Mouse (Mus musculus) ES-E14 (cell line): ENCODE measurements at regions not wholly inside any gene's neighbourhood (a gene's known extent, or its start where the extent isn't known, plus 50 kb on each side); places are given as distances from the start of the nearest gene placed in this dataset.
"Not testable (repeated sequence)": the region's sequence is repeated elsewhere in the genome, so short reads cannot be mapped to it uniquely, and the experiment has no call there.

ENCODE experiments used
- DNase-seq: peaks from one replicate; pipeline ENCODE4 v3.0.0-alpha.2; 2013; ENCODE audit warnings: low read depth, low spot score
- H3K27ac ChIP-seq: 2 replicates; pipeline ENCODE4 v1.5.1; 2012; ENCODE audit warnings: low read depth, mild to moderate bottlenecking, low read length, moderate library complexity, mixed read lengths; ENCODE audit not compliant: poor library complexity, insufficient read depth, severe bottlenecking
- H3K36me3 ChIP-seq: 2 replicates; pipeline ENCODE4 v1.6.1; 2012; ENCODE audit warnings: mild to moderate bottlenecking, low read length, moderate library complexity, mixed read lengths; ENCODE audit not compliant: control insufficient read depth, poor library complexity, insufficient read depth, severe bottlenecking
- H3K4me1 ChIP-seq, 2 experiments: fragments of 150-350 bp in 1 of 2; sonication (generic) in 1 of 2; 2 replicates each; pipeline ENCODE4 v1.6.1; 2012; ENCODE audit warnings: low read length in 2 of 2, mild to moderate bottlenecking in 1 of 2, mixed read lengths in 1 of 2; ENCODE audit not compliant: control insufficient read depth in 2 of 2, insufficient read depth in 2 of 2, poor library complexity in 1 of 2
- H3K4me3 ChIP-seq, 2 experiments: fragments of 150-350 bp in 1 of 2; sonication (generic) in 1 of 2; 2 replicates each; pipeline ENCODE4 v1.5.1; 2012; ENCODE audit warnings: low read length in 2 of 2, low read depth in 1 of 2, mild to moderate bottlenecking in 1 of 2, mixed read lengths in 1 of 2; ENCODE audit not compliant: insufficient read depth in 1 of 2, poor library complexity in 1 of 2, severe bottlenecking in 1 of 2
- H3K9ac ChIP-seq: 2 replicates; pipeline ENCODE4 v1.6.1; 2012; ENCODE audit warnings: low read depth, mild to moderate bottlenecking, low read length, mixed read lengths; ENCODE audit not compliant: poor library complexity, insufficient read depth, severe bottlenecking
- H3K9me3 ChIP-seq: fragments of 150-350 bp; sonication (generic); 2 replicates; pipeline ENCODE4 v1.6.1; 2012; ENCODE audit warnings: low read depth, mild to moderate bottlenecking, low read length; ENCODE audit not compliant: control insufficient read depth, insufficient read depth
- CHD2 ChIP-seq: IDR thresholded peaks from 2 replicates; pipeline ENCODE4 v1.6.1; 2014; ENCODE audit warnings: mild to moderate bottlenecking, low read depth, low read length, inconsistent platforms
- HCFC1 ChIP-seq: IDR thresholded peaks from 2 replicates; pipeline ENCODE4 v1.6.1; 2012; ENCODE audit warnings: low read length, inconsistent platforms, borderline replicate concordance; ENCODE audit not compliant: insufficient read depth
- MAFK ChIP-seq: IDR thresholded peaks from 2 replicates; pipeline ENCODE4 v1.6.1; 2014; ENCODE audit warnings: mild to moderate bottlenecking, low read depth, low read length, inconsistent platforms; ENCODE audit not compliant: insufficient read depth
- ZC3H11A ChIP-seq: IDR thresholded peaks from 2 replicates; pipeline ENCODE4 v1.6.1; 2012; ENCODE audit warnings: low read depth, mild to moderate bottlenecking, inconsistent platforms, low read length, borderline replicate concordance
- ZNF384 ChIP-seq: IDR thresholded peaks from 2 replicates; pipeline ENCODE4 v1.6.1; 2012; ENCODE audit warnings: low read depth, low read length, inconsistent platforms
- in situ Hi-C, 2 experiments: fragments of 600-800 bp; cut with MboI; formaldehyde crosslinking; loops; one replicate each; pipeline ENCODE4 v1.15.1; 2025; ENCODE audit warnings: low sequenced_read_pairs in 2 of 2, inconsistent platforms in 1 of 2; ENCODE audit not compliant: unreplicated experiment in 2 of 2

DNA sequence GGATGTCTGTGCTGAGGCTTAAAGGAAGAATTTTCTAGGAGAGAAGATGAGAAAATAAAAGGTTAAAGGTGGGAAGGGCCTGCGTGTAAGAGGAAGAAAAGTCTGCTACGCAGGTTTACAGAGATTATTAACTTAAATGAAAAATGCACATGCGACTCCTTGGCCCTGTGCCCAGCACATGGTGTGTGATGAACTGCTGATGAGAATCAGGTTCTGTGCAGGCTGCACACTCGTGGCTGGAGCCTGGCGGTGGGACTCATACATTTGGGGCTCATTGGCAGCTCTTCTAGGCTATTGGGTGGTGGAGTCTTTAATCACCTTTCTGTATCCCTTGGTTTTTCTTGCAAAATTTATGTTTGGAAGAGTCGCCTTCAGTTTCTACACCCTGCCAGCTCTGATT lies 85.1 kb upstream of the Akt3 start:
- DNase-seq = no peak
- in situ Hi-C loops = no loop called here
- H3K4me3 ChIP-seq = no peak overlapping the region
- H3K4me1 ChIP-seq = 0 out of 4 replicates have a peak, but pooled peaks cover 0 to 2% of the 10 kb centered on the region in 2 experiments
- no peaks in the 10 kb centered on the region for H3K36me3 ChIP-seq
- TF ChIP-seq CHD2 = no peak
- no peak for TF ChIP-seq ZC3H11A
- no peak for TF ChIP-seq HCFC1
- no peak for TF ChIP-seq ZNF384
- no peaks in the 10 kb centered on the region for H3K9me3 ChIP-seq
- H3K27ac ChIP-seq = no peak overlapping the region
- no peak overlapping the region for H3K9ac ChIP-seq

DNA sequence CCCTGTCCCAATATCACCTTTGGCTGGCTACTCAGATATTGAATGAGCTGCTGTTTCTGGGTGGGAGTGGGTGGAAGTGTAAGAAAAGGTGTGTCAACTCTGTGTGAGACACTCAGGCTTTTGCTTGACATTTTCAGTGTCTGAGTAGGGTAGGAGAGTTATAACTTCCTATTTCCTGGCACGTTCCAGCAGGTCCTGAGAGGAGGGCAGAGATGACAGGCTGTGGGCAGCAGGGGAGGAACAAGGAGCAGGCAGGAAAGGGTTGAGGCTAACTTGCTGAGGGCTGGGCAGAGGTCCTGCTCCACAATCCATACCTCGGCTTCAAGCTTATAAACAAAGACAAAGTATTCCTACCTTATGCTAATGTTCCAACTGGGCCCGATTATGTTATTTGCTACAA lies 82.2 kb upstream of the Akt3 start:
- no peaks in the 10 kb centered on the region for H3K9me3 ChIP-seq
- H3K4me3 ChIP-seq = no peak overlapping the region
- no peak overlapping the region for H3K9ac ChIP-seq
- peaks cover 0 to 2% of the 10 kb centered on the region in 2 experiments; a peak in 1 of 4 replicates for H3K4me1 ChIP-seq
- in situ Hi-C loops = no loop called here
- TF ChIP-seq MAFK (no peak), ZC3H11A (no peak), ZNF384 (no peak), CHD2 (no peak), HCFC1 (no peak)
- no peaks in the 10 kb centered on the region for H3K36me3 ChIP-seq
- no peak overlapping the region for H3K27ac ChIP-seq
- DNase-seq = no peak

DNA sequence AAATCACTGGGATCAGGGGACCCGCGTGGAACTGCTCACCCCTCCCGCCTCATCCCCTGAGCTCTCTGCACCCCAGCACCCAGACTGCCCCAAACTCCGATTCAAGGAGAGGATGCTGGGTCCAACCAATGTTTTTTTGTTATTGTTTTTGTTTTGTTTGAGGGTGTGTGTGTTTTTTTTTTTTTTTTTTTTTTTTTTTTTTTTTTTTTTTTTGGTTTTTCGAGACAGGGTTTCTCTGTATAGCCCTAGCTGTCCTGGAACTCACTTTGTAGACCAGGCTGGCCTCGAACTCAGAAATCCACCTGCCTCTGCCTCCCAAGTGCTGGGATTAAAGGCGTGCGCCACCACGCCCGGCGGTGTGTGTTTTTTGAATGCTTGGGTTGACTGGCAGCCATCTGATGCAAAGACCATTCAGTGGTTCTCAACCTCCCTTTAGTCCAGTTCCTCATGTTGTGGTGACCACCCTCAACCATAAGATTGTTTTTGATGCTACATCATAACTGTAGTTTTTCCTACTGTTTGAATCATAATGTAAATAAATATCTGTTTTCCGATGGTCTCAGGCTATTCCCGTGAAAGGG lies 81.3 kb upstream of the Akt3 start:
- H3K36me3 ChIP-seq, DNase-seq, H3K4me1 ChIP-seq, H3K27ac ChIP-seq, H3K9ac ChIP-seq, H3K9me3 ChIP-seq, in situ Hi-C loops: not testable (repeated sequence)
- peak overlapping the region; percentile 54 to 55 for H3K4me3 ChIP-seq
- TF ChIP-seq ZNF384 = peak; percentile 83; the same call in 1 of the 2 replicates

DNA sequence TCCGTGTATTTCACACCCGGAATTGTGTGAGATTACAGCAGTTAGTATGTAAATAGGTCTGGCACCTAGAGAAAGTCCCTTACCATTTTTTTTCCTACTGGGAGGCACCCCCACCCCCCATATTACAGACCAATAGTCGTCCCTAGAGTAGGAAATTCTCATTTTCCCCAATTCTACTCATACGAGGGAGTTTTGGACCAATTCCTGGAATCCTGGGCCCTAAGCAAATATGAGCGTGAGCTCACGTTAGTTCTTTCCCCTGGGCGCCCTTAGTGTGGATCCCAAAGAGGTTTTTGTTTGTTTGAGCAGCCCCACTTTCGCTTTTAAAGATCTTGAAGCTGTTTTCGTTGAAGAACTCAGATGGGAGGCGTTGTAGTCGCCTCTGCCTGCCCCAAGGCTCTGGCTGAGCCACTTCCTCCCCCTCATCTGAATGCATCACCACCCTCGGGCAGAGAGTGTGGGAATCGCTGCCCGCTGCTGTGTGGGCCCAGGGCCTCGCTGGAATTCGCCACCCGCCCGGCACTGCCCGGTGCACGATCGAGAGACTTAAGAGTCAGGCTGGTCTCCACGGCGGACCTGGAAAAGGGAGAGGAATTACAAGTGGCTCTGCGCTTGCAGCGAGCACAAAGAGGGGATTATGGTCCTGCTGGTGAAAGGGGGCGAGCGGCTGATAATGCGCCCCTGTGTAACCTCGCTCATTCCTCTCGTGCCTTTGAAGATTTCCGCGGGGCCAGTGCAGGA lies 80.6 kb upstream of the Akt3 start:
- no peak overlapping the region for H3K27ac ChIP-seq
- in situ Hi-C loops = no loop called here

DNA sequence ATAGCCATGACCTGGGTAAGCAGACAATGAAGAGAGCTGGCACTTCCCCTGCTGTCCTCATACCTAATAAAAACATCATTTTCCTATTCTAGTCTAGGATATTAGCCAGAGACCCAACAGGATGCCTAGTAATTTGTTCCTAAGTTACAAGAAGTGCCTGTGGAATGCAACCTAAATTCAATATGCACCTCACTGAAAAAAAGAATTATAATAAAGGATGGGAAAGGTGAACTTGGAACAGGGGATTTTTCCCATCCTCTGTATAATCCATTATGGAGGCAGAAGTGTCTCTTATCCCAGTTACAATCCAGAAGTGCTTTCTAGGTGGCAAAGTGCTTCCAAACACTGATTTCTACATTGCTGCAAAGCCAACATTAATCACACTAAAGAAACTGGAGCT lies 79.8 kb upstream of the Akt3 start:
- Histone ChIP-seq H3K4me1 (peaks cover 0 to 2% of the 10 kb centered on the region in 2 experiments; a peak in 1 of 4 replicates), H3K9me3 (no peaks in the 10 kb centered on the region), H3K36me3 (no peaks in the 10 kb centered on the region), H3K27ac (no peak overlapping the region), H3K4me3 (no peak overlapping the region), H3K9ac (no peak overlapping the region)
- TF ChIP-seq ZNF384 (no peak), CHD2 (no peak), ZC3H11A (no peak), HCFC1 (no peak), MAFK (no peak)
- no peak for DNase-seq
- in situ Hi-C loops = no loop called here

More for the DNA sequence above, 80.6 kb upstream of the Akt3 start:
- DNase-seq = peak; percentile 21
- Histone ChIP-seq H3K9me3 (no peaks in the 10 kb centered on the region), H3K9ac (no peak overlapping the region), H3K4me1 (peaks cover 0 to 2% of the 10 kb centered on the region in 2 experiments; a peak in 1 of 4 replicates), H3K4me3 (peak overlapping the region; percentile 54 to 55), H3K36me3 (no peaks in the 10 kb centered on the region)
- no peak for TF ChIP-seq MAFK
- no peak for TF ChIP-seq CHD2
- TF ChIP-seq ZNF384 = no peak
- TF ChIP-seq HCFC1 = no peak
- TF ChIP-seq ZC3H11A = no peak
